In the genomic region with DNA sequence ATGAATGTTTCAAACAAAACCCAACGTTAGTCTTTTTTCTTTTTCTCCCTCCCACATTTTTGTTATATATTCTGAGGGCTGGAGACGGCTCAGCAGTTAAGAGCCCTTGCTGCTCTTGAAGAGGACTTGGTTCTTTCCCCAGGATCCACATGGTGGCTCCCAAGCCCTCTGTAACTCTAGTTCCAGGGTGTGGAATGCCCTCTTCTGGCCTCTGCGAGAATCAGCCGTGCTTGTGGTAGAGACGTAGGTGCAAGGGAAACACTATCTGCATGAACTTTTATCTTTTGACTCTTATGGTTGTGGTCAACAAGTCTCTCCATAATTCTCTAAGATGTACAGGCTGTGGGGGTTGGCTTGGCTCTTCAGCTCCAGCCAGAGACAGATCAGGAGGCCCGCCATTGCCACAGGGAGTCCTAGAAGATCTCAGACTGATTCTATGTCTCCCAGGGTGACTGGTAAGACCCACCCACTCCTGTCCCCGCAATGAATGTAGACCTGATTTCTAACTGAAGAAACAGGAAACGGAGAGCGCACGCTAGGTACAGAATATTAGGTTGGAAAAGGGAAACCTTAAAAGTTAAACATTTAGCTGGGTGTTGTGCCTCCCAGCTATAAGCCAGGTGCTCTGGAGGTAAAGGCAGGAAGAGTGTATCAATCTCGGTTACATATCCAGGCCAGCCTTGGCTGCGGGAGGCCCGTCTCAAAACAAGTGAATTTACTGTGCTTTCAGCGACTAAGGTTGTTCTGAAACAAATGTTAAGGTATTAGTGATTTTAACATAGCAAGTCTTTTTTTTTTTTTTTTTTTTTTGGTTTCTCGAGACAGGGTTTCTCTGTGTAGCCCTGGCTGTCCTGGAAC, we compare ENCODE assay signal across 8 mouse cellular contexts. TPM values are rescaled to one million over a fixed set of nuclear protein-coding genes. Genes with fewer than 3 reads are reported as not detected.
A peak's percentile ranks its signal among the peaks of the same experiment; 100 is the strongest.
DNase-seq lines count a peak whose midpoint lies in the region; ATAC-seq and TF ChIP-seq lines count a peak whose summit lies in the region.

No protein-coding gene starts in this region.

- peaks cover 11% of the 10 kb centered on the region; the same call in 1 of the 2 replicates for H3K36me3 ChIP-seq in midbrain, embryonic 14.5 days (ENCODE audit: control insufficient read depth, insufficient read depth, low read length)
- H3K36me3 ChIP-seq in midbrain, embryonic 10.5 days, result peaks cover 15% of the 10 kb centered on the region
- H3K36me3 ChIP-seq in intestine, embryonic 15.5 days, result 0 out of 2 replicates have a peak, but pooled peaks cover 2% of the 10 kb centered on the region
- no peaks in the 10 kb centered on the region for H3K36me3 ChIP-seq in forebrain, embryonic 11.5 days (ENCODE audit: control insufficient read depth, insufficient read depth, low read length)

- no peaks in the 10 kb centered on the region for H3K4me1 ChIP-seq in midbrain, embryonic 14.5 days (ENCODE audit: control insufficient read depth, insufficient read depth, low read length)
- H3K4me1 ChIP-seq in midbrain, embryonic 10.5 days, result no peaks in the 10 kb centered on the region
- H3K4me1 ChIP-seq in intestine, embryonic 15.5 days (replicated peaks), result no peaks in the 10 kb centered on the region
- H3K4me1 ChIP-seq in lung, adult 2 months (ENCODE audit: control insufficient read depth, insufficient read depth, low read length), result no peaks in the 10 kb centered on the region; the same call in 1 of the 2 replicates
- H3K4me1 ChIP-seq in forebrain, embryonic 11.5 days (replicated peaks; ENCODE audit: control insufficient read depth, insufficient read depth, low read length), result no peaks in the 10 kb centered on the region

- no peak for ATAC-seq in midbrain, embryonic 14.5 days (ENCODE audit: low FRiP score, low TSS enrichment)
- ATAC-seq in Patski, result peak; percentile 88
- ATAC-seq in intestine, embryonic 15.5 days, result peak; percentile 52; the same call in 1 of the 2 replicates
- no peak for ATAC-seq in forebrain, embryonic 11.5 days (replicated peaks; ENCODE audit: low FRiP score)

- WGBS in midbrain, embryonic 14.5 days, result 66% methylated on average over 14 of the region's 15 CpGs
- 60% methylated on average over 15 of the region's 15 CpGs for WGBS in midbrain, embryonic 10.5 days
- WGBS in intestine, embryonic 15.5 days, result 53% methylated on average over 15 of the region's 15 CpGs
- 43% methylated on average over 15 of the region's 15 CpGs for WGBS in lung, adult 2 months
- WGBS in forebrain, embryonic 11.5 days, result 63% methylated on average over 14 of the region's 15 CpGs

- H3K9ac ChIP-seq in midbrain, embryonic 14.5 days (replicated peaks; ENCODE audit: low read length), result no peak overlapping the region
- H3K9ac ChIP-seq in intestine, embryonic 15.5 days, result no peak overlapping the region
- no peak overlapping the region for H3K9ac ChIP-seq in forebrain, embryonic 11.5 days (ENCODE audit: low read length)

- H3K4me2 ChIP-seq in midbrain, embryonic 14.5 days (ENCODE audit: low read length), result no peak overlapping the region
- H3K4me2 ChIP-seq in intestine, embryonic 15.5 days (replicated peaks), result no peak overlapping the region
- no peak overlapping the region for H3K4me2 ChIP-seq in forebrain, embryonic 11.5 days (ENCODE audit: low read depth, low read length, severe bottlenecking)

- no peaks in the 10 kb centered on the region for H3K27me3 ChIP-seq in midbrain, embryonic 14.5 days (ENCODE audit: control insufficient read depth, insufficient read depth, low read length)
- H3K27me3 ChIP-seq in midbrain, embryonic 10.5 days (ENCODE audit: low read depth, poor library complexity, severe bottlenecking), result no peaks in the 10 kb centered on the region
- no peaks in the 10 kb centered on the region for H3K27me3 ChIP-seq in Patski
- no peaks in the 10 kb centered on the region for H3K27me3 ChIP-seq in intestine, embryonic 15.5 days (replicated peaks)
- no peaks in the 10 kb centered on the region for H3K27me3 ChIP-seq in forebrain, embryonic 11.5 days (ENCODE audit: control insufficient read depth, insufficient read depth, low read length)

- TF ChIP-seq POLR2A in lung, adult 2 months (IDR thresholded peaks at IDR 0.05; ENCODE audit: borderline replicate concordance, extremely low read depth, low read depth, low read length), result no peak

- H3K4me3 ChIP-seq in midbrain, embryonic 14.5 days (replicated peaks; ENCODE audit: low read depth, low read length), result no peak overlapping the region
- no peak overlapping the region for H3K4me3 ChIP-seq in midbrain, embryonic 10.5 days
- no peak overlapping the region for H3K4me3 ChIP-seq in intestine, embryonic 15.5 days (replicated peaks)
- H3K4me3 ChIP-seq in lung, adult 2 months (replicated peaks; ENCODE audit: extremely low read depth, low read depth, low read length), result no peak overlapping the region
- H3K4me3 ChIP-seq in forebrain, embryonic 11.5 days (ENCODE audit: low read depth, low read length), result no peak overlapping the region

- POLR2A ChIA-PET in Patski (lab: Charles Lee), result interaction anchor here (0.6 kb wide), 1 partner anchor 15 kb away, joined by 5 read pairs; no protein-coding TSS in a partner anchor

- CTCF ChIA-PET in Patski (lab: Charles Lee), result interaction anchor here (1.5 kb wide), 1 partner anchor 13 kb away, joined by 4 read pairs; no protein-coding TSS in a partner anchor

- in situ Hi-C loops in Patski (cut with MboI; ENCODE audit: low pct_unique_long_range_greater_than_20kb), result no loop called here

- TF ChIP-seq CTCF in Patski (IDR thresholded peaks at IDR 0.05), result peak; percentile 89
- TF ChIP-seq CTCF in lung, adult 2 months (IDR thresholded peaks at IDR 0.05; ENCODE audit: insufficient read depth, low read length), result peak; percentile 84

- H3K27ac ChIP-seq in midbrain, embryonic 14.5 days (replicated peaks; ENCODE audit: low read depth, low read length), result no peak overlapping the region
- H3K27ac ChIP-seq in midbrain, embryonic 10.5 days (replicated peaks), result no peak overlapping the region
- no peak overlapping the region for H3K27ac ChIP-seq in intestine, embryonic 15.5 days
- H3K27ac ChIP-seq in forebrain, embryonic 11.5 days (ENCODE audit: low read depth, low read length), result no peak overlapping the region

- no peaks in the 10 kb centered on the region for H3K9me3 ChIP-seq in midbrain, embryonic 14.5 days (ENCODE audit: control insufficient read depth, low read length)
- no peaks in the 10 kb centered on the region for H3K9me3 ChIP-seq in midbrain, embryonic 10.5 days (replicated peaks)
- no peaks in the 10 kb centered on the region for H3K9me3 ChIP-seq in intestine, embryonic 15.5 days
- no peaks in the 10 kb centered on the region for H3K9me3 ChIP-seq in forebrain, embryonic 11.5 days (ENCODE audit: control insufficient read depth, low read length)

- peak; percentile 34 for DNase-seq in midbrain, embryonic 14.5 days
- DNase-seq in midbrain, embryonic 10.5 days (ENCODE audit: low spot score), result no peak
- DNase-seq in Patski (ENCODE audit: low read depth, low spot score), result no peak
- DNase-seq in embryo, embryonic 10.5 days (ENCODE audit: low spot score), result peak; percentile 63
- DNase-seq in lung, adult 2 months, result peak; percentile 55
- DNase-seq in spleen, adult 18-20 months, result peak; percentile 32 to 43
- DNase-seq in forebrain, embryonic 11.5 days (ENCODE audit: low spot score), result no peak

RNA-seq across cellular contexts. Expression of a gene that starts 14.7 kb away (rescaled TPM):
- 22.5 and 26.5 TPM in 2 replicates for polyA plus RNA-seq in midbrain, embryonic 14.5 days (2014; fragmentation: Nextera tagmentation; extraction: Ambion mirVana)
- polyA plus RNA-seq in midbrain, embryonic 10.5 days (2016; fragmentation: Nextera tagmentation; extraction: Ambion mirVana), result 19.5 and 24.8 TPM in 2 replicates
- polyA plus RNA-seq in Patski (2021), result 19.4 TPM
- polyA plus RNA-seq in intestine, embryonic 15.5 days (2015; fragmentation: Nextera tagmentation; extraction: Ambion mirVana), result 11.7 and 11.8 TPM in 2 replicates
- polyA plus RNA-seq in lung, adult 2 months (2012; rRNA removed), result 15.8 and 19.1 TPM in 2 replicates
- polyA plus RNA-seq in forebrain, embryonic 11.5 days (2014; fragmentation: Nextera tagmentation; extraction: Ambion mirVana), result 21.9 and 22.2 TPM in 2 replicates

RNA-seq across cellular contexts. Expression of a gene that starts 20.9 kb away (rescaled TPM):
- polyA plus RNA-seq in midbrain, embryonic 14.5 days (2014; fragmentation: Nextera tagmentation; extraction: Ambion mirVana), result 49.0 and 57.3 TPM in 2 replicates
- 60.6 and 66.7 TPM in 2 replicates for polyA plus RNA-seq in midbrain, embryonic 10.5 days (2016; fragmentation: Nextera tagmentation; extraction: Ambion mirVana)
- polyA plus RNA-seq in Patski (2021), result 64.0 TPM
- polyA plus RNA-seq in intestine, embryonic 15.5 days (2015; fragmentation: Nextera tagmentation; extraction: Ambion mirVana), result 34.0 and 35.1 TPM in 2 replicates
- 39.0 and 39.7 TPM in 2 replicates for polyA plus RNA-seq in lung, adult 2 months (2012; rRNA removed)
- polyA plus RNA-seq in forebrain, embryonic 11.5 days (2014; fragmentation: Nextera tagmentation; extraction: Ambion mirVana), result 75.9 and 91.6 TPM in 2 replicates

Comparison
In these comparisons a context has a peak if more than half of its experiments do, and no peak if none do; other contexts are left out.
1. DNase-seq: peak in midbrain, embryonic 14.5 days (single experiment), embryo, embryonic 10.5 days (single experiment), lung, adult 2 months (single experiment) and spleen, adult 18-20 months (2 of 2); none in midbrain, embryonic 10.5 days (single experiment), Patski (single experiment) and forebrain, embryonic 11.5 days (single experiment).
2. ATAC-seq: peak in Patski (single experiment) and intestine, embryonic 15.5 days (single experiment); none in midbrain, embryonic 14.5 days (single experiment) and forebrain, embryonic 11.5 days (single experiment).